Mouse (Mus musculus) erythroblast, embryonic 14.5 days (primary cell): ENCODE results near the gene Gmds.

Experiments
- GATA1 ChIP-seq: IDR thresholded peaks from 2 replicates; pipeline ENCODE4 v1.6.1; 2012; ENCODE audit warnings: low read length, inconsistent platforms, mixed read lengths
- TAL1 ChIP-seq: IDR thresholded peaks from 3 replicates; pipeline ENCODE4 v1.6.1; 2012; ENCODE audit warnings: low read length, inconsistent platforms, mixed read lengths

DNA sequence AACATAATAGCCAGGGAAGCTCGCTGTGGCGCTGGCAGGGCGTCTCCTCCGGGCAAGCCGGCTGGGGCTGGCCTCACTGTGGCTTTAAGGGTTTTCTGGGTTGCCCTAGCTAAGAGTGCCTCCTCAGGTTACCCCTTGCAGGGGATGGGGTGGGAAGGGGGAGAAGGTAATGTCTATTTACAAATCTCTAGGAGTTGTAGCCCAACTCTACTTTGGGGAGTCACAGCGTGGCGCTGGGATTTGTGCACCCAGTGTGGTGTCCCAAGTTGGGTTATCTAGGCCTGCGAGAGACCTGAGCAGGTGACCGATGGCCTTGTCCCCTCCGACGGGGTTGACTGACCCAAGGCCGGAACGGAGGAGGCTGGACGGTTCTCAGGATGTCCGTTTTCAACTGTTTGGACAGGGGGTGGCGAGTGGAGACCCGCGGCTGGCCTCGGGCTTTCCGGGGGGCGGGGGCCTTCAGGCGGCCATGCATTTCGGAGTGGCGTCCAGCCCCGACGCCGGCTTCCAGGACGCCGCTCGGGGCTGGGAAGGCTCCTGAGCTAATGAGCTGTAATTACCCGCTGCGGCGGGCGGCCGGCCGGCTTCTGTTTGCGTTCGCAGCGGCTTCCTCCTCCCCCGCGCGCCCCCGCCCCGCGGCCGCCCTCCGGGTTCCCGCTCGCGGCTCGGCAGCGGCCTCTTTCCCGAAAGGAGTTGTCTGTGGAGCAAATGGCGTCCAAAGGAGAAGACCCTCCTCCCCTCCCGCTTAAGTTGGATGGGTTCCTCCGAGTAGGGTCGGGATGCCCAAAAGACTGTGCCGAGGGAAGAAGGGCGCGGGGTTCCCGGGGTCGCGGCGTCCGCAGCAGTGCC, 527.6 kb downstream of the Gmds start:
- TF ChIP-seq TAL1, result no peak
- TF ChIP-seq GATA1, result no peak
